Mouse (Mus musculus): ENCODE measurements at regions not wholly inside any gene's neighbourhood (a gene's known extent, or its start where the extent isn't known, plus 50 kb on each side); places are given as distances from the start of the nearest gene placed in this dataset.

DNA sequence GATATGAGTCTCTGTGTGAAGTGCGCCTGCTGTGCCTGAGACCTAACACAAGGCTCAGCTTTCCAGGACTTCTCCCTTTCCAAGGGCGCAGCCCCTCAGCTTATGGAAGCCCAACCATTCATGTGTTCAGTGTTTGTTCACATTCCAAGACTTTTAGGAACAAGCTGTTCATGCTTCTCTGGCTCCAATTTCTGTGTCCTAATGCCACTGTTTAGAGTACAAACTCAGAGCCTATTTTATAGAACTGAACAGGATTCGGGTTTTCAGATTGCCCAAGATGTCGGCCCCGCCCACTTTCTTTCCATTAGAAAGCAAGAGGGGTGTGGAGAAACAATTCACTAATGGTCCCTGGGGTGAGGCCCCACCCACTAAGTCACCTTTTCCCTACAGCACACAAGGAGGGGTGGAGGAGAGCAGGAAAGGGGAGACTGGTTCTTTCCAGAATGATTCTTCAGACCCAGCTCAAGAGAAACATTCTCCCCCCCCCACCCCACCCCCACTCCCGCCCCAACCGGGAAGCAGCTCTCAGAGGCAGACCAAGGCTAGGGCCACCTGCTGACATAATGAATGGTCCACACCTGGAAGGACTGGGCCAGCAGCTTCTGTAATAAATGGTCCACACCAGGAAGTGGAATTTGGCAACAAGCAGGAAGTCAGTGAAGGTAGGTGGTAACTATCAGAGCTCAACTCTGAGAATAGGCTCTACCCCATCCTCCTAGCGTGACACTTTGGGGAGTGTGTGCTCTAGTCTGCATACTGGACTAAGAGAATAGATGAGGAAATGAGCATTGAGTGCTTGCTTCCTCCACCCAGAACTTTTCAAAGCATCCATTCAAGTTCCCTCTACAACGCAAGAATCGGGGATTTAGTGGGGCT lies 120.2 kb upstream of the Zfp648 start:
- DNase-seq, result peak; percentile 27 to 36

DNA sequence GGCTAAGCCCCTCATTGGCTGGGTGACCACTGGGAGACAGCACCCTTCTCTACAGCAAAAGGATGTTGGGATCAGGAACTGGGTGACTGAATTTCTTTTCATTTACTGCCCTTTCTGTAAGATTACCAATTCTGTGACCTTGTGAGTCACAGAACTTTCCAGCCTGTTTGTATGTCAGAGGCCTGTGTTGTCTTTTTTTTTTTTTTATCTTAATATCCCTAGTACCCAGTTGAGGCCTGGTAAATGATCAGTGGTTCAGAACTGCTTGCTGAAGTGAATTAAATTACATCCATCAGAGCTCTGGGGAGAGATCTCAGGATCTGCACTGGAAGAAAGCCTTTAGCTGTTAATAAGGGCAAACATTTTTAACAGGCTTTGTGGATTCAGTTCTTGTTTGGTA lies 114.8 kb upstream of the Zfp648 start:
- DNase-seq, result no peak

DNA sequence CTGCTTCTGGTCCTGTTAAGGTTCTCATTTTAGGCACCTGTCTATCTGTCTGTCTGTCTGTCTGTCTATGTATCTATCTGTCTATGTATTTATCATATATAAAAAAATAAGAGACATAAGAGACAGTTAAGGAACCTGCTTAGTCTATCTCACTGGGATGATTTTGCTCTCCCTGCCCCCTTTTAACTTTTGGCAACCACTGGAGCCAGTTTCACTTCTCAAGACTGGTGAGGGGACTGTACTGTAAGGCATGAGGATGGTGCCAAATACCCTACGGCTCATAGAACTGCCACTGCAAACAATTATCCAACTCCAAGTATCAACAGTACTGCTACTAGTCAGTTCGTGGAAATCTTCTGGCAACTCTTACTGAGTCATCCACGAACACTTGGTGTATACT lies 111.2 kb upstream of the Zfp648 start:
- DNase-seq, result no peak

DNA sequence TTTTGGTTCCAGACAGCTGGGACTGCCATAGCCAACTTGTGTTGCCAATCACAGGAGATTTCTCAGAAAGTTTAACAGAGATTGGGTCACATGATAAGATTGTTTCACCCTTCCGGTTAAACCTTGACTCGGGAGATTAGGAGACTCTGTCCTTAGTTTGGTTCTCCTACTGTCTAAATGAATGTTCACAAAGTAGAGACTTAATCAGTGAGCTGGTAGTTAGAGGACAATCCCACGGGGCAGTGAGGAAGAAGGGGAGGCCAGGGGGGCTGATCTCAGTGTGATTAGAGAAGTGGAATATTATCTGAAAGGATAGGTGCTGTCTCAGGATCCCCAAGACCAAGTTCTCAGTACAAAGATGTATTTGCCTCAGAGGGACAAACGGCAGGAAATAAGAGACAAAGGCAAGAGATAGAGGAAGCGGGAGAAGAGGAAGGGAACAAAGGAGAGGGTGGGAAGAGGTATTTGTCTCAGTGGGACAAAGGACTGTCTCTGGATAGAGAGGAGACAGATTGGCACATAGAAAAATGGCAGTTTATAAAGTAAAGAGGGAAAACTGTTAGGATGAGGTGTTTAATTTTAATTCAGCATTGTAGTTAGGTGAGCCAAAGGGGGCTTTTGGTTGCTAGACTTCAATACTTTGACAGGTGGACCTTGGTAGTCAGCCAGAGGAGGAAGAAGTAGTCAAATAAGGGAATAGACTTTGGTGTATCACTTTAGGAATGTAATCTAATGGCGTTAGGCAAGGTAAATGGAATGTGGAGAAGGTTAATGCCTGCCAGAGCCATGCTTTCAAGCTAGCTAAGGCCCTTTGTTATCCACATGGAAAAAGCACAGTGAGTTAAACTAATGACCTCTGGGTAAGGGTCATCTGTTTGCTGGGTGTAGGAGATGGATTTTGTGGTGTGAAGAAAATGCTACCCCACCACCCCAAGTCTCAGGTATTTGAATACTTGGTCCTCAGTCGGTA lies 110.2 kb upstream of the Zfp648 start:
- no peak for DNase-seq

DNA sequence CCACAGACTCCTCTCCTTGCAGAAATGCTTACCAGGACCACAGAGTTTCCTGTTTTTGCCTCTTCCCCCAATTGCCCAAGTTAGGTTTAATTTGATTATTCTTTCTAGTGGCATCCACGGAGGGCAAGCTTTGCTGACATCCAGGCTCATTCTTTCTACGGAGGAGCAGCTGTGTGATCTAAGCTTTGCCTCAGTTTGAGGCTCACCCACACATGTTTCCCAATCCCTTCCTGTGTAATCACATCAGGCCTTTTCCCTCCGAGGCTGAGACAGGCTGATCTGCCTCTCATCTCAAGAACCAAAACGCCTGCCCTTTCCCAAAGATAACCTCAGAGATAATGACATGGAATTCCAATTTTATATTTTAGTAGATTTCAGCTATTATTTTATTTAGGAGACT lies 107.4 kb upstream of the Zfp648 start:
- DNase-seq, result peak in 1 of 2 experiments; percentile 25

DNA sequence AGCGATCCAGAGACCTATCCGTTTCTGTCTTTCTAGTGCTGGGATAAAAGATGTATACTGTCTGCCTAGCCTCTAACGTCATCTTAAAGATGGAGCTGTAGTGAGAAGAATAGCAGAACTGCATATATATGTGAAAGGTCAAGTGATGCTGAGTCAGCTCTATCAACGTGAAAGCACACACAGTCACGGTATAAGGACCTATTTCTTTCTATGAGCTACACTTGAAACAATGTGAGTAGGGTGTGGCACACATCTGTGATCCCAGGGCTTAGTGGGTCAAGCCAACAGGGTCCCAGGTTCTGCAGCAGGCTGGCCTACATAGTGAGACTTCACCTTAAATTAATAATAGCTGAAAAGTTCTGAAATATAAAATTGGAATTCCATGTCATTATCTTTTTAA lies 106.6 kb upstream of the Zfp648 start:
- no peak for DNase-seq

DNA sequence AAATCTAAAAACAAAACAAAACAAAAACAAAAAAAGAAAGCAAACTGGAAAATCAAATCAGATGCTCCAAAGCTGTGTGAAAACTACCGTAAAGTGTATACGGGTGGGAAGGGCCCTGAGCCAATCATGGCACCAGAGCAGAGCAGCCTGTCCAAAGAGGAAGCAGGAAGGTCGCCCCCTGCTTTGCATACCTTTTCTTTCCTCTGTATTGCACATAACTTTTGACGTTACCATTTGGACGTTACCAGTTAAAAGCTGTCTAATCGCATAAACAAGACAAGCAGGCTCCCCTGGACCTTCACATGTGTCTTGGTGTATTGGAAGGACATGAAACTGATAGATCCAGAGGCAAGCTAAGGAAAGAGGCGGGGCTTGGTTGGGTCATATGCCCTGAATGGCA lies 104.9 kb upstream of the Zfp648 start:
- DNase-seq, result no peak

DNA sequence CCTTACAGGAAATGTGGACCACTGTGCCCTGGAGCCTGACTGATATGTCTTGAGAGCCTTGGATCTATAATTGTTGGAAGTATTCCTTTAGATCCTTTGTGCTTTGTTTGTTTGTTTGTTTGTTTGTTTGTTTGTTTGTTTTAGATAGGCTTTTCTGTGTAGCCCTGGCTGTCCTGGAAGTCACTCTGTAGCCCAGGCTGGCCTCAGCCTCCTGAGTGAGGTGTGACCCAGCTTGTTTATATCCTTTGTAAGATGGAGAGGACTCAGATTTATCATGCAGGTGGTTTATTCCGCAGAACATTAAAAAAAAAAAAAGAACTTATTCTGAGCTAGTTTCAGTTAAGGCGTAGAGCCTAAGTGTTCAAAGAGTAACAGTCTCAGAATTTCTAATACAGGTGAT lies 104.1 kb upstream of the Zfp648 start:
- DNase-seq, result no peak

DNA sequence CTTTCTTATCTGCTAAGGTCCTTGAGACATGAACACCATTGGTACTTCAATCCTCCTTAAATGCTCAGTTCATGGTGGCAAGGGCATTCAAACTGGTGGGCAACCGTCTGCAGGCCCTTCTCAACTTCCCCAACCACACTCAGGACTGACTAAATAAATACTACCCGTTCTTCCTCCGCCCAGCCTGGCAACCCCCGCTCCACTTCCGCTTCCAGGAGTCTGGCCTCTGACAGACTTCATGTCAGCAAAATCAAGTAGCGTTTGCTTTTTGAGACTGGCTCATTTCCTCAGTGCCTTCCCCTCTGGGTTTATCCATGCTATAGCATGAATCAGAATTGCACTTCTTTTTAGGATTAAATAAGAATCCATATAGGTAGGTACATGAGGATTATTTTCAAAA lies 103.3 kb upstream of the Zfp648 start:
- DNase-seq, result peak in 1 of 2 experiments; percentile 75

DNA sequence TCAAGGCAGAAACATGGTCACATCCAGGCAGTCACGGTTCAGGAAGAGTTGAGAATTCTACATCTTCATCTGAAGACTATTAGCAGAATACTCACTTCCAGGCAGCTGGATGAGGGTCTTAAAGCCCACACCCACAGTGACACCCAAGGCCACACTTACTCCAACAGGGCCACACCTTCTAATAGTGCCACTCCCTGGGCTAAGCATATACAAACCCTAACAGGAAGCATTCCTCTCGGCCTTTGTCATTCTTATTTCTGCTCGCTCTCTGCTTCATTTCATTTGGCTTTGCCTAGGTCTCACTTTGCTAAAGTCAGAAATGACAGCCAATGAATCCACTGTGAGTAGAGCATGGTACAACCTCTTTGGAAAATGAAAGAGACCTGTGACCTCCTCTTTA lies 100.4 kb upstream of the Zfp648 start:
- DNase-seq, result no peak

DNA sequence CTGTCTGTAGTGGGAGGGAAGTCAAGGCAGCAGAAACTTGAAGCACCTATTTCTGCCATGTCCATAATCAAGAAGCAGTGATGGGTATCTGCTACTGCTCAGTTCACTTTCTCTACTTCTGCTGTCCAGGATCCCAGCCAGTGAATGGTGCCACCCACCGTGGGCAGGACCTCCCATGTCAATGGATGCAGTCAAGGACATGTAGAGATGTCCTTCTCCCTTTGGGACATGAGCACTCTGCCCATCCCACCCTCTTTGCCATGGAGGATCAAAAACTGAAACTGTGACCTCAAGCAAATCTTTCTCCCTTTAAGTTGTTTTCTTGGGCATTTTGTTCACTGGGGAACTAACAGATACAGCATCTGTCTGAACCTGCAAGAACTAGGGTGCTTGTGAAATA lies 99.6 kb upstream of the Zfp648 start:
- DNase-seq, result no peak

DNA sequence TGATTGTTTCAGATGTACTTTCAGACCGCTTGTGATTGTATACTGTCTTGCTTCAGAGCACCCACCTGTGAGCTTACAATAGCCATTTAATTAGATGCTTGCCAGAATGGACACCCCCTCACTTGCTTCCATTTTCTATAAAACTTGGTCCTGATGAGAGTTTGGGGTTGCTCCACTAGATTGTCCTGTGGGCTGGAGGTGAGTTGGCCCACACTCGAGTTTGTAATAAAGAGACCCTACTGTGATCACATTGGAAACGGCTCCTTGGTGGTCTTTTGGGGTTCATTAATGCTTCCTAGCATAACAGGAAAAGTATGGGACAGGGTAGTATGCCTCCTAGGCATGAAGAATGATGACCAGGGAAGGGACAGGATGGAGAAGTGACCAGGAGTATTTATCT lies 98.8 kb upstream of the Zfp648 start:
- DNase-seq, result no peak

DNA sequence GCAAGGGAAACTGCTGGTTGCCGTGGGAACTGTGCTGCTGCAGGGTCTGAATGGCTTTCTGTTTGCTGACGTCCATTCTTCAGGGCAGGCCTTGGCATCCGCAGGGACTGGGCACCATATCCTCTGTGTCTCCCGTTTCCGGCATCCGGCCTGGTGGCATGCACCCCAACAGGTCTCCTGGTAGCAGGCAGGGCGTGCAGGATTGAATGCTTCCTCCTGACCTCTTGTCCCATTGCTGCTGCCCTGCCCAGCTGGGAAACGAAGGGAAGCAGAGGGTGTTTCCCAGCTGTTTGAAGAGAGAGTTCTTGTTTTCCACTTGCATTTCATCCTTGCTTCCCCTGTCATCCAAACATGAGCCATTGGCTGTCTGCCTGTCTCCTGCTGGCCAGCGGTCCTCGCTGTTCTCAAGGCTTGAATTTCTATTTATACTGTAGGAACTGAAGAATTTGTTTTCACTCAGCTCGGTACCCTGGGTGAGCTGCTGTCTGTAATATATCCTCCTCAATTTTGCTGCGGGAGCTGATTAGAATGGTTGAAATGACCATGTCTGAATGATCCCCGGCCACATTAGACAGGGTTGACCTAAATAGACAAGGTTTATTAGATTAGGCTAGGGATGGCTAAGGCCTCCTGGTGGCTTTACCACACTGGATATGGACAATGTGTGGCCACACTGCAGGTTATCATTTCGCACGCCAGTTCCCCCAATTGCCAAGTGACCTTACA lies 98.0 kb upstream of the Zfp648 start:
- DNase-seq, result peak; percentile 89 to 93

DNA sequence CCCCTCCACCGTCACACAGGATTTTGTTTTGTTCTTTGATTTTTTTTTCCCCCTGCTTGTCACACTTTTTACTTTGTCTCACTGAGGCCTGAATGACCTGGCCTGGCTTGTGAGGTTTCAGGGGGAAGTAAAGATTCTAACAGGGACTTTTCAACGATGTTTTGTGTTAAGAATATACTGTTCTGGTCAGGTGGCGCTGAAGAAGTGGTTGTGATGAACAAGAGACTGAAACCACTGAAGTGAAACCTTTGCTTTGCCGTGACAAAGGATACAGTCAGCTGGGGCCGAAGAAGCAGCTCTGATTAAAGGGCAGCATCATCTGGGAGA lies 97.4 kb upstream of the Zfp648 start:
- DNase-seq, result no peak

DNA sequence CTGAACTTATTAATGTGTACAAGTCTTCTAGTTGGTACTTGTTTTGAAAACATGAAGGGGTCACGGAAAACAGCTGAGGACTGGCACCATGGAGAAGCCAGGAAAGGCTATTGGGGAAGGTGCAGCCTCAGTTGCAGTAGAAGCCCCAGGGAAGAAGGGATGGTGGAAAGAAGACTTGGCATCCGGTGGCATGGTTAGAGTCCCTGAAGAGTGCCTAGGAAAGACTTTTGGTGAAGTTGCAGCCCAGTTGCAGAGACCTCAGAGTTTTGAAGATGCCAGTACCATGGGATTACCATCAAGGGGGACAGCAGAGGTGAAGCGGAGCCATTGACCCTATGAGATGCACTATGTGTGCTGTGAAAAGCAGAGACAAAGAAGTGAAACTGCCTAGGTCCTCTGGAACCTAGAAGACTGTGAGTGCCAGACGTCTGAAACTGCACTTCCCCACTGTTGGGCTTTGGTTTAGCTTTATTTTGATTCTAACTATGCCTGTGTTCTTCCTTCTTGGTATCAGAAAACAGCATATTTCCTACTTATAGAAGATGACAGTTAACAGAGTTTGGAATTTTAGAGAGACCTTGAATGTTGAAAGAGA lies 96.9 kb upstream of the Zfp648 start:
- DNase-seq, result no peak

DNA sequence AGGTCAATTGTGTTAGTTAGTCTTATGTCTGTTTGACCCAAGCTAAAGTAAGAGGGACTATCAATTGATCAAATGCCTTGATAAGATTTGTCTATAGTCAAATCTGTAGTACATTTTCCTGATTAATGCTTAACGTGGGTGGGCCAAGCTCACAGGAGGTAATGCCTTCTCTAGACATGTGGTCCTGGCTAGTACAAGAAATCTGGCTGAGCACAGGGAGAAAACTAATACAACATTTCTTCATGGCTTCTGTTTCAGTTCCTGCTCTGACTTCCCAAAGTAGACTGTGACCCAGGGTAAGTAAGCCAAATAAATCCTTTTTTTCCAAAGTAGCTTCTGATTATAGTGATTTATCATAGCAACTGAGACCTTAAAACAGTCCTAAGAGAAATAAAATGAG lies 96.2 kb upstream of the Zfp648 start:
- DNase-seq, result no peak

DNA sequence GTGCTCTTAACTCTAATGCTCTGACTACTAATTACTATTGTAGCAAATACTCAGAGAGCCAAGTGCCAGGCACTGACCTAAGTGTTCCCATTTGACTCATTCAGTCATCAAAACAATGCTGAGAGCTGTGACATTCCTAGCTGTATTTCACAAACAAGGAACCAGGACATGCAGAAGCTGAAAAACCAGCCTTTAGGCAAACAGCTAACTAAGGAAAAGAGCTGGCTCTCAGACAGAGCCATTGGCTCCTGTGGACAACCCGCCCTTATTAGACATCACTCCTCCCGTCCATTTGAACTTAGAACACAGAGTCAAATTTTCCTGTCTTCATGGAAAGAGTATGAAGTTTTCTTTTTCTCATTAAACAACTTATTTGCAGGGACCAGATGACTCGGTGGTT lies 88.5 kb upstream of the Zfp648 start:
- DNase-seq, result peak; percentile 51

DNA sequence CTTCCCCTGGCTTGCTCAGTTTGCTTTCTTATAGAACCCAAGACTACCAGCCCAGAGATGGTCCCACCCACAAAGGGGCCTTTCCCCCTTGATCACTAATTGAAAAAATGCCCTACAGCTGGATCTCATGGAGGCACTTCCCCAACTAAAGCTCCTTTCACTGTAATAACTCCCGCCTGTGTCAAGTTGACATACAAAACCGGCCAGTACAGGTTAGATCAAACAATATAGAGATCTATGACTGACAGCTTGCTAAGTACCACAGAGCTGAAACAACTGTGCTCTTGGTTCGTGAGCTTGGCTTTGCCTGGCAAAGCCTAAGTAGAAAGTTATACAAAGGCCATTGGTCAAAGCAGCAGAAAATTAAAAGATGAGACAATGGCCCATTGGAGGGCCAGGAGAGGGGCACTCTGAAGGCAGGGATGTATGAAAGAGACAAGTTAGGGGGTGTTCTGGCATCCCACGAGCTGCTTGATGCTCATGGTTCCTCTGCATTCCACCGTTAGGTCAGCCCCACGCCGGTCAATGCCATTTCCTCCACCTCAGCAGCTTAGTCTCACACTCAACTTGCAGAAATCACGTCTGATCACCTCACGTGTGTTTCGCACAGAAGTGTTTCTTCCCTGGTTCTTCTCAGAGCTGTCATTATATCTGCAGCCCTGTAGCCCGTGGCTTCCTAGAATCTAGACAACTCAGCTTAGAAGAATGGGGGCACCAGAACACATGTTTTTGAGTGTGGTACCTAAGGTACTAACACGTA lies 87.5 kb upstream of the Zfp648 start:
- DNase-seq, result peak in 1 of 2 experiments; percentile 2

DNA sequence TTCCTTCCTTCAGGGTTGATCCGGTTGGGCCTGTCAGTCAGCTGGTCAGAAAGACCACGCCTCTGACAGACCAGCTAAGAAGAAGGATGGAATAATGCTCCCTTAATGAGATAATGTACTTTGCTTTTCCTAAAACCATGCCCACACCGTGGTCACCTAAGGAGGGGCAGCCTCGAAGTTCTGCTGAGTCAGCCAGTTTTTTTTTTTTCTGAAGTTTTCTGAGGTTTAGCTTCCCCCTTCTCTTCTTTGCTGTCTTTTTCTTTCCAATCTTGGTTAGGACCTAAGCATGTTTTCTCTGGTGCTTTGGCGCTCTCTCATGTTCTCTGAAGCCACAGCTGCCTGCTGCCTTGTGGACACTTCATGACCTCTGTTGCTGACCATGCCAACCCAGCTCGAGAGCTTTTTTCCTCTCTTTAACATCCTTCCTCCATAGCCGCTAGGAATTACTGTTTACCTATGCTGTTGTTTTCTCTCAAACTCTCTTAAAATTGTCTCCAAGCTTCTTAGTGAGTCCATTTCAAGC lies 84.7 kb upstream of the Zfp648 start:
- DNase-seq, result peak in 1 of 2 experiments; percentile 7

DNA sequence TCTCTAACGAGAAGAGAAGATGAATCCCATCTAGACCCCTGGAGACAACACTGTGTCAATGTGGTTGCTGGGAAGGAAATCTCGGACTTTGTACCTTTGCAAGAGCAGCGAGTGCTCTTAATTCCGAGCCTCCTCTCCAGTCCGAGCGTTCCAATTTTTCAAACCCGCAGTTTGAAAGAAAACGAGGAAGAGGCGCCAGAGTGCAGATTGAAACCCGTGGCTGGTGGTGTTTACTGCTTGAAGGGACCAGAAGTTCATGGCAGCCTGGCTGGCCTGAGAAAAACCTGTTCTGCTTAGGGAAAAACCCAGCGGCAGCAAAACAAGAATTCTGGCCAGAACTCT lies 83.7 kb upstream of the Zfp648 start:
- DNase-seq, result no peak

DNA sequence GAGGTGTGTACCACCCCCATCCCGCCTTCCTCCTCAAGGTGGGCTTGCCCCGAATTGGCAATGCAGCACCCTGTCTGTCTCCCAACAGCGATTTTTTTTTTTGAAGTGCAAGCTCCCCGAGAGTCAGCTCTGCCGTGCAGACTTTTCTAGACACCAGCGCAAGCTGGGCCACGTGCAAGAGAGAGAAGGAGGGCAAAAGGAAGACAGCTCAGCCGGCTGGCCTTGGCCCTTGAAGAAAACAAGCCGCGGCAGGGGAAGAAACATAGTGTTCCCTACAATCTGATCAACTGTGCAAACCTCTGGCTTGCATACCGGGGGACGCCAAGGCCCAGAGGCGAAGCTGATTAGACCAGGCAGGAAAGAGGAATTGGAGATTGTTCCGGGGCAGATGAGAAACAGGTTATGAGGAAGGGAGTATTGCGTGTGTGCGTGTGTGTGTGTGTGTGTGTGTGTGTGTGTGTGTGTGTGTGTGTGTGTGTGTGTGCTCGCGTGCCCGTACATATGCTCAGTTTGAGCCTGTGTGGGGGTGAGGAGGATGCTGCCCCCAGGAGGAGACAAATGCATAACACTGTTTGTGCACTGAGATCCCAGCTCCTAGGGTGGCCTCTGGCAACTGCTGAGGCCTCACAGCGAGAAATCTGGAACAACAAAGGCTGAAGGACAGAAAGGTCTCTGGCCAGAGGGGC lies 83.2 kb upstream of the Zfp648 start:
- peak; percentile 82 to 90 for DNase-seq
